Mouse (Mus musculus) liver, postnatal 0 days (tissue): ENCODE measurements at regions not wholly inside any gene's neighbourhood (a gene's known extent, or its start where the extent isn't known, plus 50 kb on each side); places are given as distances from the start of the nearest gene placed in this dataset.

Source experiments
- CTCF ChIP-seq: sonication (generic); IDR thresholded peaks from 2 replicates; pipeline ENCODE4 v1.5.1; 2016; ENCODE audit warnings: antibody characterized with exemption, low read depth
- EP300 ChIP-seq: IDR thresholded peaks from 2 replicates; pipeline ENCODE4 v1.6.1; 2016; ENCODE audit warnings: antibody characterized with exemption, low read depth, mild to moderate bottlenecking

DNA sequence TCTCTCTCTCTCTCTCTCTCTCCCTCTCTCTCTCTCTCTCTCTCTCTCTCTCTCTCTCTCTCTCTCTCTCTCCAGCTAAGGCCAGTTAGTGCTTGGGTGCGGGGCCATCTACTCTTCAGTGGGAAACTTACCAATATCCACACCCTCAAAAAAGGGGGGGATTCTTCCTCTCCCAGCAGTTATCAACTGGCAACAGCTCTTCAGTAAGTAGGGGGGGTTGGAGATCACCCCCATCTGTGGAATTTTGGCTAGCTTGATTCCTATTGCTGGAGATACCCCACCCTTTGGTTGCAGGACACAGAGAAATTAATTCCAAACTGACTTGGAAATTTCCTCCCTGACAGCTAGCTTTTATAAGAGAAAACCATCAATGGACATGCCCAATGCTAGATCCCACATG, 64.6 kb upstream of the Usp24 start:
- TF ChIP-seq CTCF (no peak), EP300 (no peak)
